Mouse (Mus musculus) forebrain, embryonic 14.5 days (tissue): Measurements from ENCODE around the gene Nid1. TPM values are rescaled to one million over a fixed set of nuclear protein-coding genes. Genes with fewer than 3 reads are reported as not detected.

Source experiments
- ATAC-seq: fragments of 200-750 bp; cut with Nextera tagmentation; 2 replicates; pipeline ENCODE4 v1.8.0; 2017; ENCODE audit warnings: mild to moderate bottlenecking, moderate library complexity
- DNase-seq: peaks from one replicate; pipeline ENCODE4 v3.0.0-alpha.2; 2015; ENCODE audit warnings: low spot score
- H3K27ac ChIP-seq: fragments of 300-500 bp; sonication (generic); 2 replicates; pipeline ENCODE4 v1.5.1; 2014; ENCODE audit warnings: low read depth, mild to moderate bottlenecking, control low read depth, low read length, moderate library complexity
- H3K27me3 ChIP-seq: fragments of 300-500 bp; sonication (generic); replicated peaks from 2 replicates; pipeline ENCODE4 v1.6.1; 2014; ENCODE audit warnings: low read length, control low read depth, mixed read lengths; ENCODE audit not compliant: control insufficient read depth, insufficient read depth
- H3K36me3 ChIP-seq: fragments of 300-500 bp; sonication (generic); 2 replicates; pipeline ENCODE4 v1.6.1; 2014; ENCODE audit warnings: low read length, control low read depth; ENCODE audit not compliant: control insufficient read depth, insufficient read depth
- H3K4me1 ChIP-seq: fragments of 300-500 bp; sonication (generic); 2 replicates; pipeline ENCODE4 v1.6.1; 2014; ENCODE audit warnings: antibody characterized with exemption, low read length, control low read depth; ENCODE audit not compliant: control insufficient read depth, insufficient read depth
- H3K4me2 ChIP-seq: fragments of 300-500 bp; sonication (generic); 2 replicates; pipeline ENCODE4 v1.6.1; 2014; ENCODE audit warnings: mild to moderate bottlenecking, control low read depth, low read length
- H3K4me3 ChIP-seq: fragments of 300-500 bp; sonication (generic); 2 replicates; pipeline ENCODE4 v1.5.1; 2014; ENCODE audit warnings: low read depth, low read length, control low read depth
- H3K9ac ChIP-seq: fragments of 300-500 bp; sonication (generic); 2 replicates; pipeline ENCODE4 v1.6.1; 2014; ENCODE audit warnings: mild to moderate bottlenecking, low read length, control low read depth, moderate library complexity
- H3K9me3 ChIP-seq: fragments of 300-500 bp; sonication (generic); replicated peaks from 2 replicates; pipeline ENCODE4 v1.6.1; 2016; ENCODE audit warnings: low read length, control low read depth, mixed read lengths; ENCODE audit not compliant: control insufficient read depth
- WGBS: fragments of 180-500 bp; shearing (Covaris S2); extraction: QIAGEN DNeasy Blood & Tissue Kit; methylation state at CpG from one replicate; pipeline ENCODE4 v1.1.7; 2014; 5-methylcytosine and 5-hydroxymethylcytosine counted together
- polyA plus RNA-seq: library from polyadenylated mRNA; unstranded; fragments of >200 nt; fragmentation: Nextera tagmentation; extraction: Ambion mirVana; gene quantifications from 2 replicates; pipeline ENCODE4 v1.2.1, GENCODE M21; 2014

The Nid1 gene
- polyA plus RNA-seq, 1 experiment from 2014 or later = 20.8 TPM

DNA sequence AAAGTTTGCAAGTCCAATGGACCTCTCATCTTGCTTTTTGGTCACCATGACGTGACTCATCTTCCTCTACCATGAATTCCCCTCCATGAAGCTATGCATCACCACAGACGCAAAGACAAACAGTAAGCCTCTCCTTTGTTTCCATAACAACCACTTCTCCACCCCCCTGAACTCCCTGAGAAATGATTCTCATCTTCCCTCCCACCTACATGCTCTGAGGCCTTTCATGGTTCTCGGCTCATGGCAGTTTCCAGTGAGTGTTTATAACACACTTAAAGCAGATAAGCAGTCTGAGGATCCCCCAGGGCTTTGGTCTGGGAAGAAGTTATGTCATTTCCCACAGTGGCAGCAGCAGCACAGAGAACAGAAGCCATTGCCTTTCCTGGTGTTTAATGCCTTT is 56.2 kb downstream of the Nid1 start:
- ATAC-seq (no peak), DNase-seq (no peak)
- no peak overlapping the region for H3K9ac ChIP-seq
- WGBS = 64% methylated on average over 3 of the region's 3 CpGs
- no peaks in the 10 kb centered on the region for H3K27me3 ChIP-seq
- no peaks in the 10 kb centered on the region for H3K4me1 ChIP-seq
- H3K27ac ChIP-seq = no peak overlapping the region
- no peaks in the 10 kb centered on the region for H3K36me3 ChIP-seq
- no peak overlapping the region for H3K4me2 ChIP-seq
- H3K4me3 ChIP-seq = no peak overlapping the region
- no peaks in the 10 kb centered on the region for H3K9me3 ChIP-seq

- H3K9ac ChIP-seq = no peak overlapping the region
- no peaks in the 10 kb centered on the region for H3K4me1 ChIP-seq
- no peak overlapping the region for H3K27ac ChIP-seq
- no peaks in the 10 kb centered on the region for H3K27me3 ChIP-seq
- H3K9me3 ChIP-seq = no peaks in the 10 kb centered on the region
- H3K4me2 ChIP-seq = no peak overlapping the region
- ATAC-seq (no peak), DNase-seq (no peak)
- H3K36me3 ChIP-seq = no peaks in the 10 kb centered on the region
- H3K4me3 ChIP-seq = no peak overlapping the region
- 68% methylated on average over 2 of the region's 2 CpGs for WGBS
These were observed 60.7 kb downstream of the Nid1 start for GRCm38 (mm10) chr13:13498022-13498421.

- no peaks in the 10 kb centered on the region for H3K36me3 ChIP-seq
- no peaks in the 10 kb centered on the region for H3K27me3 ChIP-seq
- no peak overlapping the region for H3K27ac ChIP-seq
- ATAC-seq (no peak), DNase-seq (no peak)
- 93% methylated on average over 10 of the region's 10 CpGs for WGBS
- H3K4me3 ChIP-seq = no peak overlapping the region
- H3K4me2 ChIP-seq = no peak overlapping the region
- H3K4me1 ChIP-seq = no peaks in the 10 kb centered on the region
- H3K9ac ChIP-seq = no peak overlapping the region
- no peaks in the 10 kb centered on the region for H3K9me3 ChIP-seq
These were observed 65.1 kb downstream of the Nid1 start for GRCm38 (mm10) chr13:13502406-13502805.

DNA sequence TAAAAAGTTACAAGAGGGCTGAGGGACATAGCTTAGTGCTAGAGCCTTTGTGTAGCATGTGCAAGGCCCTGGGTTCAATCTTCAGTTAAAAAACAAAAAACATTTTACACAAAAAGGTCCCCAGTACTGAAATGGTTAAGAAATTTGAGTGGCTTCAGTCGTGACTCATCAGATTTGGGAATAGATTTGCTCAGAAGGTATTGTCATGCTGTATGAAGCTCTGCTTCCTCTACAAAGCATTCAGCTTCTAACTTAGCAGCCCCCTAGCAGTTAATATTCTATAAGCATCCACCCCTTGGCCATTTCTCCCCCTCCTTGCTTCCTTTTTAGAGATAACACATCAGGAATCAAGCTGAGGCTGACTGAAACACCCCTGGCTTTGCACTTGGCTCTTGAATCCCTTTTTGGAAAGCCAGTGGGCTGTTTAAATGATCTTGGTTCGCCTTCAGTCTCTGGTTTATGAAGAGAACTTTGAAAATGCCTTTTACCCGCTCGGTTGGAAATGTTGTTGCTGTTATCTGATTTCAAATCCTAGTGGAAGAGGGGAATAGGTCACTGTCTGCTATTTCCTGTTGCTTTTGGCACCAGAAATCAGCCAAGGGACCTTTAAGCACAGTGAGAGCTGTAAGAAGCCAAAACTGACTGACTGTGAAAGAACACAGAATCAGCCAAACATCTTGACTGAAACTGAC is 66.5 kb downstream of the Nid1 start:
- H3K4me1 ChIP-seq = no peaks in the 10 kb centered on the region
- no peak for ATAC-seq
- no peak for DNase-seq
- H3K27ac ChIP-seq = no peak overlapping the region
- no peak overlapping the region for H3K9ac ChIP-seq
- no peaks in the 10 kb centered on the region for H3K36me3 ChIP-seq
- H3K4me3 ChIP-seq = no peak overlapping the region
- 64% methylated on average over 4 of the region's 4 CpGs for WGBS
- H3K9me3 ChIP-seq = no peaks in the 10 kb centered on the region
- H3K27me3 ChIP-seq = no peaks in the 10 kb centered on the region
- no peak overlapping the region for H3K4me2 ChIP-seq

GRCm38 (mm10) chr13:13505063-13505462 is 67.7 kb downstream of the Nid1 start:
- Histone ChIP-seq H3K4me2 (no peak overlapping the region), H3K27ac (no peak overlapping the region), H3K36me3 (no peaks in the 10 kb centered on the region), H3K27me3 (no peaks in the 10 kb centered on the region), H3K9me3 (no peaks in the 10 kb centered on the region), H3K9ac (no peak overlapping the region), H3K4me3 (no peak overlapping the region), H3K4me1 (no peaks in the 10 kb centered on the region)
- 89% methylated on average over 5 of the region's 5 CpGs for WGBS
- DNase-seq = no peak
- no peak for ATAC-seq

DNA sequence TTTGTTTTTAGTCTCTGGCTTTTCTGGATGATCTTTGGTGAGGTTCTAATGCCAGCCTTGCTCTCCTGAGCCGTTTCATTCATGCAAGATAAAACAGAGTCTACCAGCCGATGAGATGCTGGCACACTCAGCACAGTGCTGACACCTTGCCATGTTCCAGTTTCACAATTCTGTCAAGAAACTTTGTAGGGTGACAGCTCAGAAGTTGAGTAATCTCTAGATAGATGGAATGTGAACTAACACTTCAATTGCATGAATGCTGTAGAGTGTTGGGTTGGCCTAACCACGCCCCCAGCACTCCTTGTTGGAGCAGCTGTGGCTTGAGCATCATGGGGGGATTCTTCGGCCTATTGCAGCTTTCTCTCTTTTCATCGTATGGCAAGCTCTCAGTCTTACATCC is 69.2 kb downstream of the Nid1 start:
- H3K27me3 ChIP-seq = no peaks in the 10 kb centered on the region
- no peak overlapping the region for H3K4me2 ChIP-seq
- H3K9me3 ChIP-seq = no peaks in the 10 kb centered on the region
- DNase-seq = no peak
- H3K36me3 ChIP-seq = no peaks in the 10 kb centered on the region
- no peak for ATAC-seq
- WGBS = 86% methylated on average over 5 of the region's 5 CpGs
- no peaks in the 10 kb centered on the region for H3K4me1 ChIP-seq
- no peak overlapping the region for H3K4me3 ChIP-seq
- H3K27ac ChIP-seq = no peak overlapping the region
- no peak overlapping the region for H3K9ac ChIP-seq

DNA sequence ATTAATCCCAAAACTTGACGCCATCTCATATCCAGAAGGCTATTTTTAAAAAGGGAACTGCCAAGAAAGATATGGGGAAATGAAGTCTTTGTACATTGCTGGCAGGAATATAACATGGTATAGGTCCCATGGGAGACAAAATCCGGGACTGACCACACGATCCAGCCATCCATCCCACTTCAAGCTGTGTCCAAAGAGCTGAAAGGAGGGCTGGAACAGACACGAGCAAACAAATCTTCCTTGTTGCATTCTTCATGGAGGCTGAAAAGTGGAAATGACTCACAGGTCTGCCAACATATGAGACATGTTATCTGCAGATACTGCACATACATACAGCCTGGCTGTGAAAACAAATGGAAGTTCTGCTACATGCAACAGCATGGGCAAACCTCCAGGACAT is 77.5 kb downstream of the Nid1 start:
- Histone ChIP-seq H3K36me3 (no peaks in the 10 kb centered on the region), H3K4me1 (no peaks in the 10 kb centered on the region), H3K9ac (no peak overlapping the region), H3K27me3 (no peaks in the 10 kb centered on the region), H3K4me3 (no peak overlapping the region), H3K4me2 (no peak overlapping the region), H3K27ac (no peak overlapping the region), H3K9me3 (no peaks in the 10 kb centered on the region)
- DNase-seq (no peak), ATAC-seq (no peak)
- 82% methylated on average over 4 of the region's 4 CpGs for WGBS

- DNase-seq (peak; percentile 74), ATAC-seq (peak; percentile 68)
- Histone ChIP-seq H3K36me3 (no peaks in the 10 kb centered on the region), H3K4me2 (no peak overlapping the region), H3K4me3 (no peak overlapping the region), H3K27ac (no peak overlapping the region), H3K9ac (no peak overlapping the region), H3K9me3 (no peaks in the 10 kb centered on the region), H3K4me1 (no peaks in the 10 kb centered on the region), H3K27me3 (no peaks in the 10 kb centered on the region)
- 49% methylated on average over 17 of the region's 17 CpGs for WGBS
These were observed 79.2 kb downstream of the Nid1 start for GRCm38 (mm10) chr13:13516376-13517225.

- DNase-seq (no peak), ATAC-seq (no peak)
- Histone ChIP-seq H3K27ac (no peak overlapping the region), H3K4me3 (no peak overlapping the region), H3K4me1 (no peaks in the 10 kb centered on the region), H3K27me3 (no peaks in the 10 kb centered on the region), H3K9me3 (no peaks in the 10 kb centered on the region), H3K4me2 (no peak overlapping the region), H3K36me3 (no peaks in the 10 kb centered on the region), H3K9ac (no peak overlapping the region)
- 87% methylated on average over 7 of the region's 7 CpGs for WGBS
These were observed 80.8 kb downstream of the Nid1 start for GRCm38 (mm10) chr13:13518114-13518513.
